Mouse (Mus musculus): ENCODE measurements around the gene Fiz1.

- TF ChIP-seq CTCF (IDR thresholded peaks at IDR 0.05; ENCODE audit: borderline replicate concordance, control insufficient read depth, extremely low read depth, insufficient read depth, low read length, poor library complexity) (0 out of 2 replicates have a peak, but pooled peaks have one; percentile 13), POLR2A (IDR thresholded peaks at IDR 0.05; ENCODE audit: control insufficient read depth, extremely low read depth, insufficient read depth, low read length, poor library complexity) (peak; percentile 34; the same call in 1 of the 2 replicates)
Observed at GRCm38 (mm10) chr7:5015118-5016001, 863 bp upstream of the Fiz1 start, which contains the start of gene Gm44973.

All from thymus, adult 2 months (tissue).